Mouse (Mus musculus): ENCODE measurements around the gene Tln2. TPM values are rescaled to one million over a fixed set of nuclear protein-coding genes. Genes with fewer than 3 reads are reported as not detected.

Gene Tln2
- polyA plus RNA-seq, 1 experiment from 2014 or later: 5.0 TPM

DNA sequence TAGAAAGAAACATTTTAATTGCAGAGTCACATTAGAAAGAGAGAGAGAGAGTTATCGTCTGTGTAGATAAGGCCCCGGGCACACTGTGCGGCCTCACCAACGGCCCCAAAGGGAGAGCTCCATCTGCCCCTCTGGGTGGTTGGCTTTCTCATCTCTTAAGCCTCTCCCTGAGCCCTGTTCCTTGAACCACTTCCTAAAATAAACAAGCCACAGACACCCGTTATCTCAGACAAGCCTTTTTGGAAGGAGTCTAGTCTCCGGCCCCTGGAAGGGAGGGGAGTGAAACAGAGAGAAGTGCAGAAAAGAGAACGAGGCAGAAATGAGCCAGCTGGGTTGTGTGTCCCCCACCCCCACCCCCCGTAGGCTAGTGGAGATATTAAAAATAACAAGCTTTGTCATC, 388.7 kb downstream of the Tln2 start:
- 23% methylated on average over 8 of the region's 8 CpGs for WGBS (ENCODE audit: insufficient replicate concordance)
- Histone ChIP-seq H3K27me3 (no peaks in the 10 kb centered on the region), H3K4me1 (replicated peaks) (peaks cover 11% of the 10 kb centered on the region), H3K9me3 (replicated peaks) (0 out of 2 replicates have a peak, but pooled peaks cover 5% of the 10 kb centered on the region), H3K27ac (0 out of 2 replicates have a peak overlapping the region, but pooled peaks have one; percentile 6), H3K9ac (no peak overlapping the region), H3K4me2 (peak overlapping the region; percentile 5; the same call in 1 of the 2 replicates), H3K4me3 (replicated peaks) (no peak overlapping the region), H3K36me3 (no peaks in the 10 kb centered on the region)
- peak; percentile 74 for ATAC-seq (ENCODE audit: low read depth)
- peak; percentile 6 for DNase-seq

- H3K27me3 ChIP-seq: no peaks in the 10 kb centered on the region
- H3K4me2 ChIP-seq: peak overlapping the region; percentile 5; the same call in 1 of the 2 replicates
- 56% methylated on average over 3 of the region's 3 CpGs for WGBS (ENCODE audit: insufficient replicate concordance)
- H3K9ac ChIP-seq: no peak overlapping the region
- 0 out of 2 replicates have a peak, but pooled peaks cover 5% of the 10 kb centered on the region for H3K9me3 ChIP-seq (replicated peaks)
- ATAC-seq (ENCODE audit: low read depth): no peak
- peaks cover 11% of the 10 kb centered on the region for H3K4me1 ChIP-seq (replicated peaks)
- 0 out of 2 replicates have a peak overlapping the region, but pooled peaks have one; percentile 6 for H3K27ac ChIP-seq
- no peak for DNase-seq
- H3K4me3 ChIP-seq (replicated peaks): no peak overlapping the region
- no peaks in the 10 kb centered on the region for H3K36me3 ChIP-seq
These were observed 389.5 kb downstream of the Tln2 start for GRCm38 (mm10) chr9:67170047-67170446.

MicroRNAs encoded within 50 kb of the gene (microRNA counts, 519-probe panel; counts per million panel counts)
- 114 counts per million for microRNA mmu-miR-190

Small RNAs within 50 kb of the gene (microRNA-seq; reads per million reads assigned to microRNA genes)
- gene Mir190a: 55.5 reads per million, percentile 45 among the genes with 10 or more reads in this experiment

Other genes with a start within 250 kb of the Tln2 start
- gene C2cd4b, start 199.7 kb upstream of the Tln2 start, polyA plus RNA-seq (2015; fragmentation: Nextera tagmentation; extraction: Ambion mirVana): not detected in 2 replicates

Measured in liver, embryonic 13.5 days (tissue).